Mouse (Mus musculus): ENCODE results near the gene Rflnb.

Rflnb gene

DNA sequence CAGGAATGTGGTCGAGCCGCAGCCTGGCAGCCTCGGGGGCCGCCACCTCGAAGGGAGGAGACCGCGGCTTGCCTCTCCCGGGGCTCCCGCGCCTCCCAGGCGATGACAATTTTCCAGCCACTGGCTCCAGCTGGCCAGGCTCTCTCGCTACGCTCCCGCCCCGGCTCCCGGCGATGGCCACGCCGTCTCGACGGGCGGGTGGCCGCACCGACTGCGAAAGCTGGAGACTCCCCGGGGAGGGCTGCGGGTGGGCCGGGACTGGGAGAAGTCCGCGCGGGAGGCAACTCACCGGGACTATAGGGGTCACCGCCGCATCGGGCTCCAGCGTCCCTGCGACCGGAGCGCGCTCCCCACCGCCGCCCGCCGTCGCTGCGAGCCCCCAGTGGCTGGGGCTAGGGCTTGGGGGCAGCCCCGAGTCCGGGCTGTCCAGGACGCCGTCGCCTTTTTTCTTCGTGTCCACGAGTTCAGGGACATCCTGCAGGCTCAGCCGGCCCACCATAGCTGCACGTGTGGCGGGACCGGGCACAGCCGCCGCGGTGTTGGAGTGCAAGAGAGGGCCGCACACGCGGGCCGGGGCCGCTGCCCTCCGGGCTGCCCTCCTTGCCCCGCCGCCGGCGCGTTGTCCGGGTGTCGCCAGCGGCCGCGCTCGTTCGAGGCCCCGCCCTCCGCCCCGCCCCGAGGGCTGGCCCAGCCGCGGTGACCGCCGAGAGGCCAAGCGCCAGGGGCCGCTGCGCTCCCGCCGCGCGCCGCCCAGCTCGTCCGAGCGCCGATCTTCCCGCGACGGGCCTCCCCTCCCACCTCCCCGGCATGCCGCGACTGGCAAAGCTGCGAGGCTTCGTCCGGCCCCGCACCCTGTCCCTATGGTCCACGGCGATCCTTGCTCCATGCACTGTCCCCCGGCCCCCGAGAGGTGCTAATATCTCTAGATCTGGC lies at the start of gene Rflnb:
TSS of gene Rflnb (minus strand) at position 644 of the 933 bp plus-strand sequence.
- peak; percentile 55 for DNase-seq (ENCODE audit: low spot score)

DNA sequence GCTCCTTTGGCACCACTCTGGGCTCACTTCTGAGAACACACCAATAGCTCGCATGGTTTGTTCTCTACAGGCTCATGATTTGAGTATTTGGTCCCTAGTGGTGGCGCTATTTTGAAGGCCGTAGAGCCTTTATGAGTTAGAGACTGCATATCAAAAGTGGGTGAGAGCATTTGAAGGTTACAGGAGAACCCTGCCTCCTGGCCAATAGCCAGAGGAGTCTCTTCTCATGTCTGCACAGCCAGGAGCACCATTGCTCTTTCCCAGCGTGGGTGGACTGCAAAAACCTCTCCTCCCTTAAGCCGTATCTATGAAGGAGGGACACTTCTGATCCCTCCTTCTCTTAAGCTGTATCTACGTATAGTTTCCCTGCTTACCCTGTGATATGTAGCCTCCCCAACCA lies 49.8 kb upstream of the Rflnb start:
- DNase-seq (ENCODE audit: low spot score) = no peak

- no peak for DNase-seq (ENCODE audit: low spot score)
Measured at GRCm38 (mm10) chr11:76074296-76075093, 46.9 kb upstream of the Rflnb start.

- DNase-seq (ENCODE audit: low spot score) = peak; percentile 21
Measured at GRCm38 (mm10) chr11:76069816-76070215, 42.2 kb upstream of the Rflnb start.

GRCm38 (mm10) chr11:76066563-76067156 lies 39.1 kb upstream of the Rflnb start:
- DNase-seq (ENCODE audit: low spot score) = no peak

DNA sequence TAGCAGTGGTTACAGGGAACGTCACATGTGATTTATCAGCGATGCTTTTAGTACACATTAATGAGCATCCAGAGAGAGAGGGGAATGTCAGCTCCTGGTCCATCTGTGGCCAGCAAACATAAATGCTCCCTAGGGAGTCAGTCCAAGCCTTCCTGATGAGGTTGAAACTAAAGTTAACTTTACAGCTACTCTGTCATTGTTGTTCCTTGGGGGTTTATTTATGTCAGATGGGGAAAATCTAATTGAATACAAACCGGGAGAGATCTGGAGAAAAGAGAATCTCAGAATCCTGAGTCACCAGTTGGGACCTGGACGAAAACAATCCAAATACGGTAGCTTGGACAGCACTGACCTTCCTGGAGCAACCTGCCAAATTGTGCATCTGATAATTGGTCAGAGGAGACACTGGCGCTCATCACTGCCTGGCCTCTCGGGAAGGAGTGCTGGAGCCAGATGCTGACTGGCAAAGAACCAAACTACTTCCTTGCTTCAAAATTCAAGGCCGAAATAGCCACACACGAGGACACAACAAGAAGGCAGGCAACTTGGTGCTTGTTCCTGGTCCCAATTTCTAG lies 38.0 kb upstream of the Rflnb start:
- DNase-seq (ENCODE audit: low spot score) = peak; percentile 12

- no peak for DNase-seq (ENCODE audit: low spot score)
Measured at GRCm38 (mm10) chr11:76064411-76064810, 36.8 kb upstream of the Rflnb start.

DNA sequence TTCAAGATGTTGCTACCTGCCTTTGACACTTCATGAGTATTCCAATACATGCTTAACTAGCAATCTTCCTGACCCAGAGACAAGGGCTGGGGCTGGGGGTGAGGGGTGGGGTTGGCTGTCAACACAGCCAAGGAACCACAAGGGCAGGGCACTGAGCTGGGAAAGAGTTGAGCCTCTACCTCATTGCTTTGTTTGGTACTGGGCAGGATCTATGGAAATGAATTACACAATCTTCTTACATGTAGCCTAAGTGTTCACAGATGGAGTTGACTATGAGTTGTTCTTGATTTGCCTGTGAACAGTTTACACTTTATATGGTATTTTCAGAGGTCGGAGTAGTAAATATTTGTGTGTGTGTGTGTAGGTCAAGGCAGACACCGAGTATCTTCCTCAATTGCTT lies 33.3 kb upstream of the Rflnb start:
- no peak for DNase-seq (ENCODE audit: low spot score)

- peak; percentile 74 for DNase-seq (ENCODE audit: low spot score)
Measured at GRCm38 (mm10) chr11:76059971-76060370, 32.4 kb upstream of the Rflnb start.

DNA sequence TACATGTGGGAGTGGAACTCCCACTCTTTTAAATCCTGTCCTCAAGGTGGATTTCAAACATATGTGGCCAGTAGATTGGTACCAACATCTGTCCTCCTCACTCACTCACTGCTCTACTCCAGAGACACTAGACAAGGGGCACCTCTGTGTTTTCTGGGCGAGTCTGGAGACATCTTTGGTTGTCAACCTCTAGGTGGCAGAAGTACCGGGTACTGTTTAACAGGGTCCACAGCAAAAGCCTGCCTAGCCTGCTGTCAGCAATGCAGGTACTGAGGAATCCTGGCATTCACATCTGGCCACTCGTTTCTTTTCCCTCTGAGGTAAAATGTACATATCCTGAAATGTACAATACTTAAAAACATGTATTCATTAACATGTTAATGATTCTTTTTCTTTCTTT lies 28.9 kb upstream of the Rflnb start:
- no peak for DNase-seq (ENCODE audit: low spot score)

DNA sequence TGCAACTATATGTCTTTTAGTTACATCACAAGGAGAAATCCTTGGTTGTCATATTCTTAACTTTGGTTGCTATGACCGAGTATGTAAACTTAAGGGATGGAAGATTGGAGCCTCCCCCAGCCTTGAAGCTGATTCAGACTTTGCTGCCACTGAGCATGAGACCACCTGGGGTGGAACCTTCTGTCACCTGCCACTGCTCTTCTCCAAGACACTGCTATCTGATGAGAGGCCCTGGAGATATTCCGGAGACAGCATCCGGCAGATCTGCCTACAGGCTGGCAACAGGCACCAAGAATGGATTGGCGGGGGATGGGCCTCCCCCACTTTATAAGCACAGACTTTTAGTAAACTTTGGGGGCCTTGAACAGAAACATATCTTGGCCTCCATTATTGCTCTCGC lies 24.9 kb upstream of the Rflnb start:
- no peak for DNase-seq (ENCODE audit: low spot score)

GRCm38 (mm10) chr11:76050967-76051512 lies 23.5 kb upstream of the Rflnb start:
- no peak for DNase-seq (ENCODE audit: low spot score)

DNA sequence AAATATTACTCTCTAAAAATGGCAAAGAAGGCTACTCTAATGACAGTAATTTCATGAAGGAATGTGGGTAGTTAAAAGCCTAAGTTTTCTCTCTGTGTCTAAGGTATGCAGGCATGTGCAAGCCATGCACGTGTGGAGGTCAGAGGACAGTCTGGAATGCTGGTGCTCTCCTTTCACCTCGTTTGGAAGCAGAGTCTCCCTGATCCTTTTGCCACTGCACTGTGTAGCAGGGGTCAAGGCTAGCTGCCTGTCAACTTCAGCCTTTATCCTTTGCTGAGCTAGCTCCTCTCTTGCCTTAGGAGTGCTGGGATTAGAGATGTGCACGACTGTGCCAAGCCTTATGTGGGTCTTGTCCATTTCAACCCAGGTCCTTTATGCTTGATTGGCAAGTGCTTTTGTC lies 22.9 kb upstream of the Rflnb start:
- DNase-seq (ENCODE audit: low spot score) = no peak

DNA sequence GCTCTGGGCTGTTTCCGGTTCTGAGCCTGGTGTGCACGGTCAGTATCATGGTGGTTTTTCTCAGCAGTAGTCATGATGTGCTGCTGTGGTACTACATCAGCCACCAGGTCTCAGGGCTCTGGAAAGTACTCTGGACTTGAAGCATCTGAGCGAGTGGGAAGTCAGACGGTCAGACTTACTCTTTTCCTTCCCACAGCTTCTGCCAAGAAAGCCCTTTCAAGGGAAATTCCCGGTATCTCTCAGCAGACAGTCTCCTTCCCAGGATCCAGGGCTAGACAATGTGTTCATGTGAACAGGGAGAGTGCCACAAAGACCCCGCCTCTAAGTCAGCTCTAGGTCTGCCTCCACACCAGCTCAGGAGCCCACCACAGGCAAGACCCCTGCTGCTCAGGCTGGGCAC lies 17.8 kb upstream of the Rflnb start:
- DNase-seq (ENCODE audit: low spot score) = no peak

DNA sequence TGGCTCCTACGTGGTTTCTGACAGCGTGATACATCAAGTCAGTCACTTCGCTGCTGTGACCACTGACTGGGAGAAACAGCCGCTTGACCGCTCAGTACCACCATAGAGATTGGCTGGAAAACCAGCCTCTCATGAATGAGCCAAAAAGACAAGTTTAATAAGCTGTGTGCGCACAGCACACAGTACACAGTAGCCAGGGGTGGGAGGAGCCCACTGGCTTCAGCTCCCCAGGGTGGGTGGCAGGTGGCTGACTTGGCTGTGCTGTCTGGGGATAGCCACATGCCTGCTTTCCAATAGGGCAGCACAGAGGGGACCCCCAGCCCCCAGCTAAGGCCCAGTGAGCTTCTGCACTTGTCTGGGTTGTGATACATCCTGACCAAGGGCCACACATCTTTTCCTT lies 16.9 kb upstream of the Rflnb start:
- no peak for DNase-seq (ENCODE audit: low spot score)

DNA sequence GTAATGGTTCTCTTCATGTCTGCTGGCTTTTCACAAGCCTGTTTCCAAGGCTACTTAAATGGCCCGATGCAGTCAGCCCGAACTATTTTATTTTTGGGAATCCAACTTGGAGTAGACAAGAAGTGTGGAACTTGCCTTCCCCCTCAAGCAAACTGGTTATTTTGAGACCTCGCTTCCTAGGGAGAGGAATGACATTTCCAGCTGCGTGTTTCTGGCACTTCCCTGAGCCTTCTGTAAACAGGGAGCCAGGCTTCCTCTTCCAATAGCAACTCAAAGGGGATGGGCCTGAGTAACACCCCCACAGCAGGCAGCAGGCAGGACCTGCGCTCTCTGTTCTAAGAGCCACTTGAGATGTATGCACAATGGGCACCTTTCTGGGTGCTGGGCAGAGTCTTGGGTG lies 15.3 kb upstream of the Rflnb start:
- DNase-seq (ENCODE audit: low spot score) = no peak

DNA sequence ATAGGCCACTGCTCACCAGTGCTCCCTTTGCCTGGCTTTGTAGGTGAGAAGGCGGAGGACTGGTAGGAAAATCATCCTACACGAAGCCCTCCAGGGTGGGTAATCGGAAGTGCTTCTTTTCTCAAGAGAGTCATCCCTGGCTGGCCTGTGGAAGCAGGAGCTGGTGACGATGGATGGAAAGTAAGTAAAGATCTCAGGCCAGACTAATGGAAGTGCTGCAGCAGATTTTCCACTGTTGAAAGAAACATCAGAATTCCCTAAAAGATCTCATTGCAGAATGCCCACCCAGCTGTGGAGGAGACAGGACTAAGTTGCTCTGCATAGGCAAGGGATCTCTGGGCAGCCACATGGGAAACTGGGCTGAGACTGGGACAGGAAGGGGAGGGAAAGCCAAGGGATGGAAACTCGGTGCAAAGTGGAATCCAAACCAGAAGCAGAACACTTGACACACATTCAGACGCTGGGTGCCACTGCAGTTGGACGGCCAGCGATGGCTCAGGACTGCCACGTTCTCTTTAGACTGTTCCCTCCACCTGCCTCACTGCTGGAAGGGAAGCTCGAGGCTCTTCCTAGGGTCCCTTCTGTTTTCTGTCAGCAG lies 14.6 kb upstream of the Rflnb start:
- DNase-seq (ENCODE audit: low spot score) = no peak

DNA sequence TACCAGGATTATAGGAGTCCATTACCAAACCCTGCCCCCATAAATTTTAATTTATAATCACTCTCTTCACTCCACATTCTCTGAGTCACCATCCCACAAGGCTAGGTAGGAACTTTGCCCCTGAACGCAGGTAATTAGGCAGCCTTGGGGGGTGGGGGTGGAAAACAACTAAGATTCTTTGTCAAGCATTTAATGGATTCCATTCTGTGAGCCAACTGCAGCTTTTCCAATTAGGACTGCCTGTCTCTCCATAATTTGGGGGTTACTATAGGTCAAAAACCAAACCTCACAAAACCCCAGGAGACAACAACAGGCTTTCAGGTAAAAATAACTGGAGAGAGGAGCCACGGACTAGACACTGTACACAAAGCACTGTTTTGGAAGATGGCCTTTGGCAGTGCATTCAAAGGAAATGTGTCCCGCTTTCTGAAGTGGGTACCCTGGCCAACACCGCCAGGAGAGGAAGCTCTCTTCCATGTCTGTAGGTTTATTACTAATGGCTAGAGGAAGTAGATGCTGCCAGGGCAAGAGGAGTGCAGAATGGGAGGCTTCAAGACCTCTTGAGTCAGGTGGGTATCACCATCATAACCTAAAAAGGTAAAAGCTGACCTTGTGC lies 13.3 kb upstream of the Rflnb start:
- no peak for DNase-seq (ENCODE audit: low spot score)

DNA sequence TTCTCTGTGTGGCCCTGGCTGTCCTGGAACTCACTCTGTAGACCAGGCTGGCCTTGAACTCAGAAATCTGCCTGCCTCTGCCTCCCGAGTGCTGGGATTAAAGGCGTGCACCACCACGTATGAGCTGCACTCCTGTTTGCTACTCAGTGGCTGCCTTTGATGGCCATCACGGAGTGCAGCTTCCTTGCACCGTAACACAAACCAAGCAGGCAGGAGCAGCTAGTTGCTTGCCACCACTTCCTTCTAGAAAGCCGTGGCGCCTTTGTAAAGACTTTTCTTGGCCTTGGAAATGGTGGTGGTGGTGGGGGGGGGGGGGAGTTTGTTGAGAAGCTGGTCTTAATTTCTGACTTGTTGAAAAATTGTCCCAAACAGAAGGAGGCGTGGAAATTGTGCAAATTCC lies 12.5 kb upstream of the Rflnb start:
- DNase-seq (ENCODE audit: low spot score) = no peak

GRCm38 (mm10) chr11:76039271-76040053 lies 11.9 kb upstream of the Rflnb start:
- DNase-seq (ENCODE audit: low spot score) = no peak

All from adipocyte (in vitro differentiated cells).